Mouse (Mus musculus) spleen, postnatal 14 days (tissue): ENCODE data around the gene Med27.

Experiments
- DNase-seq, 2 experiments: peaks; one replicate each; pipeline ENCODE4 v3.0.0; 2021 to 2022; ENCODE audit warnings: low spot score in 2 of 2

Gene Med27

GRCm38 (mm10) chr2:29400234-29400633 lies 53.6 kb downstream of the Med27 start:
- no peak for DNase-seq

DNA sequence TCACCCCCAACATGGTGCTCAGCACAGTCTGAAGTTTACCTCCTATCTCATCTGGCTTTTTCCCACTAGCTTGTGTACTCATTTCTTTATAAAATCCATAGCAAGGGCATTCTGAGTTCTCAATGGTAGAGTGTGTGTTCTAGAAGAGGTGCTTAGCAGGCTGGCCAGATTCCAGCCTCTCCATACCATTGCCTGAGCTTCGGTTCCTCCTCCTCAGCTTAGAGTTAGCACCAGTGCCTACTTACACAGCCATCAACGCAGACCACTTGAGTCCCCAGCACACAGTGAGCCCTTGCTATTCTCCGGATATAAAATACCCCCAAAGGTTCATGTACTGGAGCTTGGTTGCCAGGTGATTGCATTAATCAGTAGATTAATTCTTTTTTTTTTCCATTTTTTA lies 54.2 kb downstream of the Med27 start:
- DNase-seq = no peak

GRCm38 (mm10) chr2:29401868-29402267 lies 55.2 kb downstream of the Med27 start:
- no peak for DNase-seq

DNA sequence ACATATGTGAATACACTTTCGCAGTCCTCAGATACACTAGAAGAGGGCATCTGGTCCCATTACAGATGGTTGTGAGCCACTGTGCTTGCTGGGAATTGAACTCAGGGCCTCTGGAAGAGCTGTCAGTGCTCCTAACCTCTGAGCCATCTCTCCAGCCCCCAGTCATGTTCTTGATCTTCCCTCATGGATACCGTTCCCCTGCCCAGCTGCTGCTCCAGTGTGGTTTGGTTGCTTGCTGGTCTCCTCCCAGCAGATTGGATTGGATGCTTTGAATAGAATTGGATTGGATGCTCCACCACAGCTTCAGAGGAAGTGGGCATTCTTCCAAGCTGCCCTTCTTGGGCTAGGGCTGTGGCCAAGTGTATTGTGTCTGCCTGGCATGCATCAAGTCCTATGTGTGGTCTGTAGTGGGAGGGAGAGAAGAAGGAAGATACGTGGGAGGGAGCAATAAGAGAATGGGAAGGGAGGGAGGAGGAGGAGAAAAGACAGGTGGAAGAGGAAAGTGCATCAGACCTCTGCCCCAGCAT lies 56.0 kb downstream of the Med27 start:
- no peak for DNase-seq

- no peak for DNase-seq
Measured at GRCm38 (mm10) chr2:29403799-29404530, 57.3 kb downstream of the Med27 start.

DNA sequence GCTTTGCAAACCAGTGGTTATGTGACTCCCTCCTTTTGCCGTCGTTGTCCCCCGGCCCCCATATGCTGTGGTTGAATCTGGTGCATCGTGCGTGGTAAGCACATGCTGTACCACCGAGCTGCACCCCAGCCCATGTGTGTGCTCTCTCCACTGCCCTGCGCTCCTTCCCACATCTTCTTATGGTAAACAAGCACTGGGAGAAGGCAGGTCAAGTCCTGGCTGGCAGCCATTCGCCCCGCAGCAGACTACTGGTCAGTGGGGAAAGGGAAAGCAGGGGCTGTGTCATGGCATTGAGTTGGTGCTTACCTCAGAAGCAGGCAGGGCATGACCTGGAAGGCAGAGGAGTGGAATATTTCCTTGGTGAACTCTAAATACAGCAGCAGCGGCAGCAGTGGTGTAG lies 58.3 kb downstream of the Med27 start:
- no peak for DNase-seq

DNA sequence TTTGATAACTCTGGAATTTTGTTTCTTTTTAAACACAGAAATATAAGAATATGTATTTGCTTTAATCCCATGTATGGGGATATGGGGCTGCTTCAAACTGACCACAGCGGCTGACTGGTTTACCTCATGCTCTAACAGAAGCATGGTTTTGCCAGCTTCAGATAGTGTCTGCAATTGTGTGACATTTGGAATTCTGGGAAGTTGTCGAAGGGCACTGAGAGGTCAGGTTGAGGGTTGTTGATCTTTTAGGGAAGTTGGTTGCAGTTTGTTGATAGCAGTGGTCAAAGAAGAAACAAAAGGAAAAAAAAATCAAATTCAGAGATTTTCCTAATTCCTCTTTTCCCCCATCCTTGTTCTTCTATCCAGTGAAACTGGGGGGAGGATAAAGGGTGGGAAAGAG lies 59.2 kb downstream of the Med27 start:
- no peak for DNase-seq

- DNase-seq = no peak
Measured at GRCm38 (mm10) chr2:29407350-29407749, 60.7 kb downstream of the Med27 start.

GRCm38 (mm10) chr2:29407764-29408163 lies 61.1 kb downstream of the Med27 start:
- DNase-seq = no peak

DNA sequence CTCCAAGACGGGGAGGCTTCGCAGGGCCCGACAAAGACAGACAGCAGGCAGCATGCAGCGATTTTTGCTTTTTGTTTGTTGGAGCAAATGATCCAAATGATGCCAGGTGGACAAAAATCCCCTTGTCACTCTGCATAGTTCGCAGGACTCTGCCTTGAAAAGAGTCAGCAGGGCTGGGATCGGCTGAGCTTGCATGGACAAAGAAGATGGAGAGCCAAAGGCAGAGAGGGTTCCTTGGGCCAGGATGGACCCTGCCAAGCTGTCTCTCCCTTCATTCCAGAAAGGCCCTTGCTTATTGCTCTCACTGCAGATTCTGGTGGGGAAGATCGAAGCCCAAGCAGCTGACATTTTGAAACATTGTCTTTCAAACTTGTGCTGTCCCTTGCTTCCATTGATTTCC lies 64.3 kb downstream of the Med27 start:
- DNase-seq = no peak

GRCm38 (mm10) chr2:29412458-29412857 lies 65.8 kb downstream of the Med27 start:
- DNase-seq = no peak

GRCm38 (mm10) chr2:29413259-29413993 lies 66.8 kb downstream of the Med27 start:
- no peak for DNase-seq

GRCm38 (mm10) chr2:29414852-29415473 lies 68.3 kb downstream of the Med27 start:
- no peak for DNase-seq

DNA sequence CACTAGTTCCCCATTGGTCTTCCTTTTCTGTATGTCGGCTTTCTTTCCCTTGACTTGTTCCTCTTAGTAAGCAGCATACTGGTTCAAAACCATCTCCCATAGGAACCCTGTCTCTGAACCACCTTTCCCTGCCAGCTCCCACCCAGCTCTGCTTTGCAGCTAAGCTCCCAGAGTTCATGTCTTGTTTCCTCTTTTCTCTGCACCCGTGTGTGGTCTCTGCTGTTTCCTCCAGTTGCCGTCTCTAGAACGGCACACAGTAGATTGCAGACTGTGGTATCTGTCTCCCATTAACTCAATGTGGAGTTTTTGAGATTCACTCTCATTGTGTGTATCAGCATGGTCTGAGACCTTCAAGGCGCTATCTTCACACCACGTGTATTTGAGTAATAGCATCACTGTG lies 71.9 kb downstream of the Med27 start:
- DNase-seq = no peak

DNA sequence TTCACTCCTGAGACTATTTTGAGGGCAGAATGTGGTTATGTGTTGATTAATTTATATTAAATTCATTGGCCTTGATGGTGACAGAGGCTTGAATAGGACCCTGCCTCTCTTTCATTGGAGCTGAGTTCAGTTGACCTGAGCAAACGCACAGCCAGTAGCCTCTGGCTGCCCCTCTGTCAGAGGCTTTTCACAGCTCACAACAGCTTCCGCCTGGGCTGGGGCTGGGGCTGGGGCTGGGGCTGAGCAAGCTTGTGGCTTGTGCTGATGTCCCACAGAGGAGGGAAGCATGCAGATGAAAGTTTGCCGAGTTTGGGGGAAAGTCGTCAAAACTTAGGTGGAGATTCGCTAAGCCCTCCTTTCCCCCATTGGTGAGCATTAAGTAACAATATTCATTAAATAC lies 72.8 kb downstream of the Med27 start:
- no peak for DNase-seq

DNA sequence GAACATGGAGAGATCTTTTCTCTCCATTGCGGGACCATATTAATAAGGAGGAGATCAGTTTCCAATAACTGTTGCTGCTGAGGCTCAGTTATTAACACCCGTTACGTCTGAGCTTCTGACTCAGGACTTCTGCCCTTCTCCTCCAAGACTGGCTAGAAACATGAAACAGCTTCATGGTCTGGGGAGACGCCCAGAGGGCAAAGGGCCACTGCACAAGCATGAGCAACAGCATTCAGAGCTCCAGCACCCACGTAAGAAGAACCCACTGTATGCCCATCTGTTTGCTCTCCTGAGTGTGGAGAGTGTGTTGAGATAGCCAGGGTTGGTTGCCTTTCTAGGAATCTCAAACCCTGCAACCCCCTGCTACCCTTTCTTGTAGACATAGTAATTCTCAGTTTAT lies 73.3 kb downstream of the Med27 start:
- no peak for DNase-seq

GRCm38 (mm10) chr2:29422126-29422840 lies 75.7 kb downstream of the Med27 start:
- DNase-seq = no peak

DNA sequence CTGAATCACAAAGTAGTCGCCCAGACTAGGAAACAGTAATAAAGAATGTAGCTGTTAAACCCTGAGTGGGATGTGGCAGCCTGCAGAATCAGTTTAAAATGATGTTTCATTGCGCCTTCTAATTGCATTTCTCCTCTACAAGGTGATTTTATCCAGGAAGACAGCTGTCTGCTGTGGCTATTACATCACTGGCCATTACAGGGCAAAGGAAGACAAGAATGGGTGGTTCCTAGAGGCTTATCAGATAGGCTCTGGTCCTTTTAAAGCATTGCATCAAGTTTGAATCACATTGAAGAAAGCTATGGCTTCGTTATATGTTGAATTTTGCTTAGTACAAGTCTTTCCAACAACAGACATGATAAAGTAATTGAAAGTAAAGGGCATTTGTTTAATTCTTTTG lies 76.4 kb downstream of the Med27 start:
- DNase-seq = no peak

DNA sequence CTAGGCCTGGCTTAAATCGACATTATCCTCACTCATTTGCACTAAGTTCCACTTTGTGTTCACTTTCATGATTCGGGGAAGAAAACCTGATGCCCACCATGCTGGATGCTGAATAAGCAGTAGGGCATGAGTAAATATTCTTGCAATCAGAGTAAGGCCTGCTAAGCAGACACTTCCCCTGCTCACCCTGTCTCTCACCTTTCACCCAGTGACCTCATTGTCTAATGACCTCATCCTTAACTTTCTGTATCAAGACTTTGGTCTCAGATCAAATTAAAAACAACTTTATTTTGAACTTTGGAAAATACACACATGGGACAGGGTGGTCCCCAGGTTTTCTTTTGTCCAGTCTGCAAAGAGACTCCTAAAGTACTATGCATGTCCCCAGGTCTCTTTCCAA lies 78.8 kb downstream of the Med27 start:
- DNase-seq = no peak

DNA sequence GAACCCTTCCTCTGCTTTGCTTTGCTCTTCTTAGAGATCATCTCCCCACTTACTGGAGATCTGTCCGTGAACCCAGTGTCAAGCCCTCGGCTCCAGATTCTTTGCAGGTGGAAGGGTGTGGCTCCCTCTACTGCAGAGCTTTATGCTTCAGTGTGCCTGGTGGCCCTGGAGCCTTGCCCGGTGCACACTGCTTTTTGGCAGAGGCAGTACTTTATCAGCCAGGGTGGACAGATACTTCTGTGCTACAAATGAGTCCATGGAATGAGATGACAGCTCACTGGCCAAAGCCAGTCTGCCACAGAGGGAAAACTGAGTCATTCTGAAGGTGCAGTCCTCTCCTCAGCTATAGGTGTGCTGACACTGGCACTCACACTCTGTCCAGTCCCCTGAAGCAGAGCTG lies 80.1 kb downstream of the Med27 start:
- no peak for DNase-seq

- no peak for DNase-seq
Measured at GRCm38 (mm10) chr2:29432565-29432964, 85.9 kb downstream of the Med27 start.

- DNase-seq = no peak
Measured at GRCm38 (mm10) chr2:29436376-29436775, 89.8 kb downstream of the Med27 start.
